Mouse (Mus musculus): ENCODE measurements around the gene Arrdc2. TPM values are rescaled to one million over a fixed set of nuclear protein-coding genes. Genes with fewer than 3 reads are reported as not detected.
"Not testable (repeated sequence)": the region's sequence is repeated elsewhere in the genome, so short reads cannot be mapped to it uniquely, and the experiment has no call there.

Arrdc2 gene
- total RNA-seq, 2 experiments from 2014 or later, result 9.2 to 10.2 TPM

DNA sequence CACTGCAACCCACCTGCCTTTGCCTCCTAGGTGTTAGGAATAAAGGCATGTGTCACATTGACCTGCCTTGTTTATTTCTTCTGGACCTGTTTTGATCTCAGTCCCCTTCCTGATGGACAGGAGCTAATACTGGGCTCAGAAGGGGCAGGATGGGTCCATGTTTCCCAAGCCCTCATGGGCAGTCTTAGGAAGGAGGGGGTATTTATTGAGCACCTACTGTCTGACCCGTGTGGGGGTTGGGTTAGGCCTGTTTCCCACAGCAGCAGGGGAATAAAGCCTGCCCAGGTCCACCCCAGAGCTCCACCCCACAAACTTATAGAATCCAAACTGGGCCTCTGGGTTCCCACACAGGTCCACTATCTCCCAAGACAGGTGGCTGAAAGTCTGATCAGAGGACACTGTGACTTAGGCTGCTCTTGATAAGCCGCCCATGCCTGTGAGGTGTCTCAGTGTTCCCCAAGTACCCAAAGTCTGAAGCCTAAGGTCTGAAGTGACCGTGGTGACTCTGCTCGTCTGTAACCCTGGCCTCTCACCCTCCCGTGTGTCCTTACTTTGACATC is 3.8 kb upstream of the Arrdc2 start:
- intact Hi-C loops (cut with DNase I), result loop anchor here (1.0 to 5.0 kb wide), 2 partner anchors 76 to 123 kb away; no protein-coding TSS in a partner anchor
- no peak for DNase-seq (ENCODE audit: low spot score)

DNA sequence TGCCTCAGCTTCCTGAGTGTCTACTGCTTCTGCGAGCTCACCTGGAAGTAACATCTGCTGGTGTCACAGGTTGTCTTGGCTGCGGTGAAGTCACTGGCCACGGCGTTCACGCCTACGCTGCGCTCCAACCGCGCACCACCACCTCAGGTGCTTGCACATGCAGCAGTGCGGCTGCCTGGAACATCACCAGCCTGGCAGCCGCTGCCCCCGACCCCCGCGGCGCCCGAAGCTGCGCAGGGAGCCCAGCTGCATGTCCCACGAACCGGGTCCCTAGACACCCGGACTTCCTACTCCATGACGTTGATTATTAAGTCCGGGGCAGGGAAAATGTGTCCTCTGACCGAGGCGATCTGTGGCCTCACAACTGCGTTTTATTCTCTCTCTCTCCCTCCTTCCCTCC is 3.0 kb upstream of the Arrdc2 start:
- intact Hi-C loops (cut with DNase I), result loop anchor here (5.0 kb wide), 1 partner anchor 75 kb away; no protein-coding TSS in a partner anchor
- no peak for DNase-seq (ENCODE audit: low spot score)

DNA sequence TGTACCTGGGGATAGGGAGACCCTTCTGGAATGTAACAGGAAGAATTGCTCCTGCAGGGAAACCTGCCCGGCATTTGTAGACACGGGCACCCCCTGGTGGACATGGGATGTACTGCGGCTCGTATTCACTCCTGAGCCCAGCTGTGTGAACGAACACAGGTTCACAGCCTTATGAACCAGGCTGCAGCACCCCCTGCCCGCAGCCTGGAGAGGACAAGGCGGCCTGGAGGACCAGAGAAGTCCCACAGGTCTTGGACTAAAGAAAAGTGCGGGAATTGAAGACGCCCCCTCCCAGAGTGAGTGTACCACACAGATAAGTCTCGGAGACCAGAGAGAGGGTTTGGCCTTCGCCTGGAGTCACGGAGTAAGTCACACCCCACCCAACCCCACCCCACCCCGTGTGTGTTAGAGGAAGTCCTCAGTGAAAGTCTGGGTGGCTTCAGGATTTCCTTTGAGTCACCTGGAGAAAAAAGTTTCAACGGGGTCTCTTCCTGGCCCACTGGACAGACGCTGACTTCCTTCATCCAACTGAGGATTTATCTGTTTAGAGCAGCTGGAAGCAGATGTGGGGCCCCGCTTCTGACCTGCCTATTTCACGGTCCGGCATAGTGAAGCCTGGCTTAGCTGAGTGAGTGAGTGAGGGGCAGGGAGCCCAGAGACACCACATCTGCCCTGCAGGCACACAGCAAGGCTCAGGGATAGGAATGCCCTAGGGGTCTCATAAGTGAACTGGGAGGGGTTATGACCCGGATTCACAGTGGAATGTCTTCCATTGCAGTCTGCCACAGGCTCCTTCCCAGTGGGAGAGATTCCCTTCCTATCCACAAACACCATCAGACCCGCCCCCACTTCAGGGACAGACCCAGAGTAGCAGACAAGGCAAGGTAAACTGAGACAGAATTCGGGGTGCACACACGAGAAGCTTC is 1.9 kb upstream of the Arrdc2 start:
- intact Hi-C loops (cut with DNase I), result loop anchor here (1.0 to 5.0 kb wide), 2 partner anchors 20 to 74 kb away; no protein-coding TSS in a partner anchor
- peak; percentile 69 for DNase-seq (ENCODE audit: low spot score)

DNA sequence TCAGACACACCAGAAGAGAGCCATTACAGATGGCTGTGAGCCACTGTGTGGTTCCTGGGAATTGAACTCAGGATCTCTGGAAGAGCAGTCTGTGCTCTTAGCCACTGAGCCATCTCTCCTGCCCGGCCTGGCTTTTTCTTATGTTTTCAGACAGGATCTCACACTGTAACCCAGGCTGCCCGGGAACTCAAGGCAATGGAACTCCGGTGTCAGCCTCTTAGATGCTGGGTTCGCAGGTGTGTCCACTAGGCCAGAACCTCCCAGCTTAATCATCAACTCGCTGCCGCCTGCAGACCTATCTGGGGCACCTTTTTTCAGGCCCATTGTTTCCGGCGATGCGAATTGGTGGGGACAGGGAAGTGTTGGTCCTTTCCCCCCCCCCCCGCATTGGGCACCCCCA is 1.1 kb upstream of the Arrdc2 start:
- DNase-seq (ENCODE audit: low spot score), result no peak
- intact Hi-C loops (cut with DNase I), result loop anchor here (5.0 kb wide), 1 partner anchor 73 kb away; no protein-coding TSS in a partner anchor

DNA sequence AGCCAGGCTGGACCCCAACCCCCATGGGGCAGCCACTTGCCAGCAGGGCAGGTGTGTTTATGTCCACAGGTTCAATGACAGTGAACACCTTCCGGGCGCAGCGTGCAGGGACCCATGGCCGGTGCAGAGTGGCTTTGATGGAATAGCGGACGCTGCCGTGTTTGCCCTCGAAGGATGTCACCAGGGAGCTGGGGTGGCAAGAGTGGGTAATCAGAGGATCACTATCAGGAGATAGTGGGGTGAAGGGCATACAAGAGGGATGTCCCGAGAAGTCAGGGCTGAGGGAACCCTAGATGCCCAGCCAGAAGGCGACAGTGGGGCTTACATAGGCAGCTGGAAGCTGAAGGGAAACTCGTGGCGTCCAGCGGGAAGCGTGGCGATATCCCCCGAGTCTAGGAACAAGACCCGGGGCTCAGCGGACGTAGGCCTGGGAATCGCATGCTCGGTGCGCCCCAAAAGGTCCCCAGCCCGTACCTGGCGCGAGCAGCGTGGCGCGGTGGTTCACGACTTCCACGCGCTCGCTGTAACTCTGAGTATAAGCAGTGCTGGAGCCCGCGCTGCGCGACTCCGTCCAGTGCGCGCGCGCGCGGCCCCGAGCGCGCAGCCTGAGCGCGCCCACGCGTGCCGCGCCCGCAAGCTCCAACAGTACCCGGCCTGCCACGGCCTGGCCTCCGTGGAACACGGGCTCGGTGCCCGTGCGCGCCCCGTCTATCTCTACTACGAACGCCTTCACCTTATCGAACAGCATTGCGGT is 689 bp downstream of the Arrdc2 start:
- no peak for DNase-seq (ENCODE audit: low spot score)
- intact Hi-C loops (cut with DNase I), result no loop called here

DNA sequence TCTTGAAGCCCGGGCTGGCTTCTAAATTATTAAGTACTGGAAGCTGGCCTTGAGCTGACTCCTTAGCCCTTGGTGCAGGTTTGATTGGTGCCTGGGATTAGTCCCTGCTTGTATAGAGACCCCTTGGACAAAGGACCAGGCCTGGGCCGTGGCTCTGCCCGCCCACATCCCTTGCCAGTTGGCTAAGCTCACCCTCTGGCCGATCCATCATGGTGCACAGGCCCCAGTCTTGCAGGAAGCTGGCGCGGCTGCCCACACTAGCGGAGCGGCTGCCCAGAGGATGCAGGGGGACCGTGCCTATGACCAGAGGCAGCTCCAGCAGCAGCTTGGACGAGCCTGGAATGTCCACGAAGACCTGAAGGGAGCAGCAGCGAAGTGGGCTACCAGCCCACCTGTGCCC is 2.9 kb downstream of the Arrdc2 start:
- DNase-seq (ENCODE audit: low spot score), result no peak
- intact Hi-C loops (cut with DNase I), result no loop called here

DNA sequence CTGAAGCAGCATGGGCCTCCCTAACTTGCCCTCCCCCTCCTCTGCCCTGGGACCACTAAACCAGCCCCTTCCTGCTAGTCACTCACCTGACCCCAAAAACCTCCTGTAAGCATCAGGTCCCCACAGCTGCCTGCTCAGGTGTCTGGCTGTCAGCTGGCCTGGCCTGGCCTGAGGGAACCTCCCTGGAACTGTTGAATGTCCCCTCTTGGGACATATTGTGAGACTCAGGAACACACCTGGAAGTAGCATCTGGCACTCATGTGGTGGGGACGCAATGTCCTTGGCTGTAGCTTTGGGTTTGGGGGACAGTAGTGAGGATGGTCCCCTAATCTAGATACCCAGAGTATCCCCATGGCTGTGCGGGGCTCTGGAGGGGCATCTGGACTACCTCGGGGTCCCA is 5.4 kb downstream of the Arrdc2 start:
- intact Hi-C loops (cut with DNase I), result no loop called here
- DNase-seq (ENCODE audit: low spot score), result no peak

DNA sequence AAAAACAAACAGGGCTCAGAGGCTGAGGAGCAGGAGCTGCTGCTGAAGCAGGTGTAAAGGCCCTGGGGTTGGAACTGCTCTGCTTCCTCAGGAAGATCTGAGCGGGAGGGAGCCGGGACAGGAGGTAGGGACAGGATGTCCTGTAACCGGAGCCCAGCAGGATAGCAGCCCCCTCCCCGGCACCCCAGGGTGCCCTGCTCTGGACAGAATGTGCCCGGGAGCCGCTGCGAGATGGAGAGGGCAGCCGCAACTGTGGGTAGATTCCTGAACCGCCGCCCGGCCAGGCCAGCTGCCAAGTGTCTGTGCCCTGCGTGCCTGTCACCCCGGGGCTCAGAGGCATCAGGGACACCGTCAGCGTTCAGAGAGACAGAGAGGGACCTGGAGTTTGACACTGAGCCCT is 6.0 kb downstream of the Arrdc2 start:
- intact Hi-C loops (cut with DNase I), result no loop called here
- peak; percentile 68 for DNase-seq (ENCODE audit: low spot score)

DNA sequence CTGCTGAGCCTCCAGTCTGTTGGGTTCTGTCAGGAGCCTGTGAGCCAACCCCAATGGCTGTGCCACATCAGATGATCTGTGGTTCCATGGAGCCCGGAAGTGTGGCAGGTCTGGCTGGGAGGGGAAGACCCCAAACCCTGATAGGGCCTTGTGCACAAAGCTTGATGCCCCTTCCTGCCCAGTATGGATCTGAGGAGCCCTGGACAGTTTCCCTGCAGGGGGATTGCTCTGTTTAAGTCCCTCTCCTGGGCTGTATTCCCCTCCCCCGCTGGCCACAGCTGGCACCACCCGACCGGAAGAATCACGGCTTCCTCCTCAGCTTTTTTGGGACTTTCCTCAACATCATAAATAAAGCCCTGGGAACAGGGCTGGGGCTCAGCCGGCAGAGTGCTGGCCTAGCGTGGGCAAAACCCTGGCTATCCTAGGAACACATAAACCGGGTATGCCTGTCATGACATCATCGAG is 6.5 kb downstream of the Arrdc2 start:
- DNase-seq (ENCODE audit: low spot score), result no peak
- intact Hi-C loops (cut with DNase I), result no loop called here

DNA sequence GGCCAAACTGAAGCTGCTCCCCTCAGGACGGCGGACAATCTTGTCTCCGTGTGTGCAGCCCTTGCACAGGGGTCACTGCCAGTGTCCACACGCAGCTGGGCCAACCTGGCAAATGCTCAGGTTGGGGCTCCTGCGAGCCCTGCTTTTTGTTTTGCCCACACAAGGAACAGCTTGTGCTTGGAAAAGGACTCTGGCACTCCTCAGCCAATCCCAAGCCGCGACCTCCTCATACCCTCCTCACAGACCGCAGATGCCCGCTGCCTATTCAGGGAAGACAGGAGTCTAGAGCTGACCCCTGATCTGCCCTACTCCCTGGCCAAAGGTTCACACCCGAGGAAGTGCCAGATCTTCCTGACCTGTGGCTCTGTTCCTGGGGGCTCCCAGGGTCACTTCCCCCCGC is 7.1 kb downstream of the Arrdc2 start:
- intact Hi-C loops (cut with DNase I), result no loop called here
- DNase-seq (ENCODE audit: low spot score), result no peak

DNA sequence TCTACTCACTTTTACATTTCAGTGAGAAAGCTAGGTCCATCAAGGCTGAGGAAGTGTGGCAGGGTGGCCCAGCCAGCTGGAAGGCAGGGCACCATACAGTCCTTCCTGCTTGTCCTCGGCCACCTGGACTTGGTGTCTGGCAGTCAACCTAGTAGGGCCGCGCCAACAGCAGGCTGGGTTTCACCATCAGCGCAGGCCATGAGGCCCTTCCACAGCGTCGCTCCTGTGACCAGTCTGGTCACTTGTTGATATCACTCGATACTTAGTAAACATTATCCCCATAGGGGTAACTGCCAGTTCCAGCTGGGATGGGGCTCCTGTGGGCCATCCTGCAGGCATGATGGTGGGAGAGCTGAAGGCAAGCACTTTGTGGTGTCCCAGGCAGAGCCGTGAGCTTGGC is 8.0 kb downstream of the Arrdc2 start:
- intact Hi-C loops (cut with DNase I), result no loop called here
- DNase-seq (ENCODE audit: low spot score), result no peak

DNA sequence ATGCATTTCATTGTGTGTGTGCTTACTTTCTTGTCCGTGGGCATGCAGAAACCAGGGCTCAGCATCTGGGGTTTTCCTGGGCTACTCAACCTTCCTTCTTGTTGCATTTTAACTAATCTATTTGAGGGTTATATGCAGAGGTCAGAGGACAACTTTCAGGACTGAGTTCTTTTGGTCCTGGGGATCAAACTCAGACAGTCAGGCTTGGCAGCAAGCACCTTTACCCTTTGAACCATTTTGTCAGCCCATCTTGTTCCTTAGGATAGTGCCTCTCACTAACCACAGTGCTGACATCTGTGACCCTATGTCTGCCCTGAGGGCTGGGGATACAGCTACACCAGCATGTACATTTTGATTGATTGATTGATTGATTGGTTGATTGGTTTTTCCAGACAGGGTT is 11.7 kb downstream of the Arrdc2 start:
- DNase-seq (ENCODE audit: low spot score), result no peak
- intact Hi-C loops (cut with DNase I), result no loop called here

DNA sequence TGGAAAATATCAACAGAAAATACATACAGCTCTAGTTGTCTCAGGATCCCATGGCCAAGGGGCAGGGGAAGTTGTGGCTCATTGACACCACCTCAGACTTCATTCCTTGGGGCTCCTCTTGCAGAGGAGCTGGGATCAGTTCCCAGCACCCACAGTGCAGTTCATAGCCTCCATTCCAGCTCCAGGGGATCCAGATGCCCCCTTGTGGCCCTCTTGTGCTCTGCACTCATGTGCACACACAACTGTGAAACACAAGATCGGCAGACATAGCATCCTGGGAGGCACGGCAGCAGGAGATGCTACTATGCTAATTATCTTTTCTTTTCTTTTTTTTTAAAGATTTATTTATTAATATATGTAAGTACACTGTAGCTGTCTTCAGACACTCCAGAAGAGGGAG is 12.5 kb downstream of the Arrdc2 start:
- intact Hi-C loops (cut with DNase I), result no loop called here
- no peak for DNase-seq (ENCODE audit: low spot score)

DNA sequence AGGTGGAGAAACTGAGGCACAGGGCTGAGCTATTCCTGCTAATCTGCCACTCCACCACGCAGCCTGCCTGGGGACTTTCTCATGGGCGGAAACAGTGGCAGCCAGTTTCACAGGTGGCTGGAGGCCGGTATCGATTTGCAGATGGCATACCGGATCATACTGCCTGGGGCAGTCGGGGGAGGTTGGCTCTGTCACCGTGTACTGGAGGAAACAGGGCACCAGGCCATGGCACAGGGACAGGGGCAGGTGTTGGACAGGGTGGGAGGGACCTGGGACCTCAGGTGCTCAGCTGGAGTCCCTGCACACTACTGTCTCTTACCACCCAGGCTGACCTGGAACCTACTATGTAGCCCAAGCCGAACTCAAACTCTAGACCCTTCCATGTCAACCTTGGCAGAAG is 13.7 kb downstream of the Arrdc2 start:
- intact Hi-C loops (cut with DNase I), result no loop called here

DNA sequence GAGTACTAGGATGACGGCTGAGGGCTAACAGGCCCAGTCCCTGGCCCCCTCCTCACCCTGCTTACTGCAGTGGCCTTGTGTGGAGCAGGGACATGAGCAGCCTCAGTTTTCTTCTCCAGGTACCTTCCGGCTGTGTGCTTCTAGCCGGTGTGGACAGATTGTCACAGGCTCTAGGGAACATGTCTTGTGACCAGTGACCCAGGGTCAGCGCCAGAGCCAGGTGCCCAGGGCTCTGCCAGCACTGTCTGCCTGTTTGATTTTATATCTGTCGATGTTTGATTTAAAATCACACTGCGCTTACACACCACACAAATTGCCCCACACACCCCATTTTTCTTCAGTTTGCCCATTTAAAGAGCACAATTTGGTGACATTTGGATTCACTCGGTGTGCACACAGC is 15.7 kb downstream of the Arrdc2 start:
- intact Hi-C loops (cut with DNase I), result loop anchor here (5.0 kb wide), 1 partner anchor 102 kb away; the partner anchor contains the start of gene Pde4c
- no peak for DNase-seq (ENCODE audit: low spot score)

More for the DNA sequence above, 13.7 kb downstream of the Arrdc2 start:
- no peak for DNase-seq (ENCODE audit: low spot score)

DNA sequence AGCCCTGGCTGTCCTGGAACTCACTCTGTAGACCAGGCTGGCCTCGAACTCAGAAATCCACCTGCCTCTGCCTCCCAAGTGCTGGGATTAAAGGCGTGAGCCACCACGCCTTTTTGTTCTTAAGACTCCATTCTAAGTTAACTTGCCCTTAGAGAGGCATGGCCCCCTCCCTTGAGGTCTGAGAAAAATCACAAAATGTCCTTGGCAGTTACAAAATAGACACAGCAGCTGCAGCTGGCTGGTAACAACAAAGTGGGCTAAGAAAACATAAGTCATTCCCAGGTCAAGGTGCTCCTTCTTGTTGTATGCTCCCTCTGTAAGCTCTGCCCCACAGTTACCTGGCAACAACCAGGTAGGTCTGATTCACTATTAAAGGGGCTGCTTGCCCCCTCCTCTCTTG is 16.9 kb downstream of the Arrdc2 start:
- DNase-seq (ENCODE audit: low spot score), result not testable (repeated sequence)
- intact Hi-C loops (cut with DNase I), result loop anchor here (5.0 kb wide), 1 partner anchor 100 kb away; the partner anchor contains the start of gene Pde4c

DNA sequence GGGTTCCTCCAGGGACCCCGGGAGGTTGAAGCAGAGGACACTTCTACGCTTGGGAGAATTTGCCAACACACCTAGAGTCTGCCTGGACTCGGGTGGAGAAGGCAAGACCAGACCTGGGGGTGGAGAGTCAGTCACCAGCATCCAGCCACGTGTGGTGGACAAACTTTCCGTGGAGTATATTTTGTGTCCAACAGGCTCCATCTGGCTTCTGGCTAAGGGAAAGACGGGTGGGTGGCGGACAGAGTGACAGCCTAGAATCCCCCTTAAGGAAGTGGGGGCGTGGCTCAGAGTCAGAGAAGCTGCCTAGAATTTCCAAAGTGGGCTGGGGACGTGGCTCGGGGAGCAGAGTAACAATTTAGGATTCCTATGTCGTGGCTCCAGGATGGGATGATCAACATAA is 17.5 kb downstream of the Arrdc2 start:
- intact Hi-C loops (cut with DNase I), result loop anchor here (1.0 to 5.0 kb wide), 2 partner anchors 19 to 100 kb away; partner anchors contain the start of gene Pde4c

DNA sequence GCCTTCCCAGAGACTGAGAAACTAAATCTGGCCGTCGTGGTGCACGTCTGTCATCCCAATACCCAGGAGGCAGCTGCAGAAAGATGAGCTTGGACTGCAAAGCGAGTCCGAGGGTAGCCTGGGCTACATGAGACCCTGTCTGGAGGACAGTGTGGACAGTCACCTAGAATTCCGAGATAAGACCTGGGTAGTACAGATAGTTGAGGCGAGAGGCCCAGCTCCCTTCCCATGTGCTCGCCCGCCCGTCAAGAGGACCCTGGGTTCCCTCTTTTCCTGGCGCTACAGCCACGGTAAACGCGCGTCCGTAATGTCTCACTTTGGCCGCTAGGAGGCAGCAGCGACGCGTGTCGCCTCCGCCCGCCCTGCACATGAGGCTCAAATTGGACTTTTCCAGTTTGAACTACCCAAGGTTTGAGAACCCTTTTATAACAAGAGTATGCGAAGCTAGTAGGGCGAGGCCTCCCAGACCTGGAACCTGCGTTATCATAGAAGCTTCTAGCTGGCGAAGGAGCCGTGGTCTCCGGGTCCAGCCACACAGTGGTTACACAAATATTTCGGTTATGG is 18.0 kb downstream of the Arrdc2 start:
- intact Hi-C loops (cut with DNase I), result loop anchor here (1.0 to 5.0 kb wide), 2 partner anchors 20 to 99 kb away; partner anchors contain the start of gene Pde4c
- DNase-seq (ENCODE audit: low spot score), result no peak

More for the DNA sequence above, 17.5 kb downstream of the Arrdc2 start:
- DNase-seq (ENCODE audit: low spot score), result no peak

DNA sequence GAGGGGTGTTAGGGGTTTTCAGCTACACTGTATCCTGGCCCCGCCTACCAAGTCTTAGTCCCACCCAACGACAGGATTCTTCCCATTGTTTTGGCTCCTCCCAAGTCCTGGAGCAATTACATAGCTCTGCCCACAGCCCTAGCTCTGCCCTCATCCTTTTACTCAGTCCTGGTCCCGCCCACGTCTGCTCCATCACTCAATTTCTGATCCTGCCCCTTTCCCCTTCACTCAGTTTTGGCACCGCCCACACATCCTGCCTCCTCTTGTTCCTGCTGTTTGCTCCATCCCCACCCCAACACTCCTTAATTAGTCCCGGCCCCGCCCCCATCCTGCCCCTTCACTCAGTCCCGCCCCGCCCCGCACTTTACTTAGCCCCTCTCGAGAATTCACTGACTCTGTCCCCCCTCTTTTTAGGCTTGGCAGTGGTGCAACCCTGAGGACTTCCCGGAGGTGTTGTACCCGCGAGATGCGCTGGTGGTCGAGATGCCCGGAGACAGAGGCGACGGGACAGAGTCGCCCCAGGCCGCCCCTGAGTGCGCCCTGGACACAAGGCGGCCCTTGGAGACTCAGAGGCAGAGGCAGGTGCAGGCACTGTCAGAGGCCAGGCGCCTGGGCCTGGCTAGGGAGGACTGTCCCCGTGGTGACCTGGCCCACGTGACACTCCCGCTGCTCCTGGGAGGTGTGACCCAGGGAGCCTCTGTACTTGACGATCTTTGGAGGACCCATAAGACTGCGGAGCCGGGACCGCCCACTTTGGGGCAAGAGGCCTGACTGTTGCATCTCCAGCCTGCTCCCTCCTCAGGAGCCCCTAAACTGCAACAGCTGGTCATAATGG is 19.2 kb downstream of the Arrdc2 start:
- intact Hi-C loops (cut with DNase I), result loop anchor here (5.0 kb wide), 1 partner anchor 98 kb away; the partner anchor contains the start of gene Pde4c
- DNase-seq (ENCODE audit: low spot score), result peak; percentile 63

All from heart, postnatal 25 days (tissue).